Mouse (Mus musculus) heart, postnatal 0 days (tissue): ENCODE measurements around the gene Rab23. TPM values are rescaled to one million over a fixed set of nuclear protein-coding genes. Genes with fewer than 3 reads are reported as not detected.

Experiments used
- ATAC-seq: fragments of 200-750 bp; cut with Nextera tagmentation; 2 replicates; pipeline ENCODE4 v1.8.0; 2017; ENCODE audit warnings: low read depth, moderate number of reproducible peaks, moderate library complexity; ENCODE audit not compliant: insufficient read depth
- DNase-seq: peaks from one replicate; pipeline ENCODE4 v3.0.0-alpha.2; 2016; ENCODE audit warnings: low spot score
- H3K27ac ChIP-seq: fragments of 300-500 bp; sonication (generic); 2 replicates; pipeline ENCODE4 v1.5.1; 2014; ENCODE audit warnings: low read depth, mild to moderate bottlenecking
- H3K27me3 ChIP-seq: fragments of 300-500 bp; sonication (generic); 2 replicates; pipeline ENCODE4 v1.6.1; 2014; ENCODE audit warnings: low read length, mixed read lengths; ENCODE audit not compliant: control insufficient read depth, insufficient read depth
- H3K36me3 ChIP-seq: fragments of 300-500 bp; sonication (generic); replicated peaks from 2 replicates; pipeline ENCODE4 v1.6.1; 2014; ENCODE audit warnings: low read length, mixed read lengths; ENCODE audit not compliant: control insufficient read depth, insufficient read depth
- H3K4me1 ChIP-seq: fragments of 300-500 bp; sonication (generic); 2 replicates; pipeline ENCODE4 v1.6.1; 2014; ENCODE audit warnings: antibody characterized with exemption; ENCODE audit not compliant: control insufficient read depth, insufficient read depth
- H3K4me2 ChIP-seq: fragments of 300-500 bp; sonication (generic); 2 replicates; pipeline ENCODE4 v1.6.1; 2014; ENCODE audit warnings: low read depth, mild to moderate bottlenecking, low read length, moderate library complexity
- H3K4me3 ChIP-seq: fragments of 300-500 bp; sonication (generic); 2 replicates; pipeline ENCODE4 v1.5.1; 2014; ENCODE audit warnings: low read depth, low read length
- H3K9ac ChIP-seq: fragments of 300-500 bp; sonication (generic); replicated peaks from 2 replicates; pipeline ENCODE4 v1.6.1; 2014; ENCODE audit warnings: low read depth, low read length, mixed read lengths
- H3K9me3 ChIP-seq: fragments of 300-500 bp; sonication (generic); replicated peaks from 2 replicates; pipeline ENCODE4 v1.6.1; 2016; ENCODE audit warnings: low read length; ENCODE audit not compliant: control insufficient read depth
- CTCF ChIP-seq: IDR thresholded peaks from 2 replicates; pipeline ENCODE4 v1.5.1; 2016; ENCODE audit warnings: antibody characterized with exemption, control low read depth, low read depth
- EP300 ChIP-seq: IDR thresholded peaks from 2 replicates; pipeline ENCODE4 v1.6.1; 2016; ENCODE audit warnings: antibody characterized with exemption, low read depth
- WGBS: fragments of 180-500 bp; shearing (Covaris S2); extraction: QIAGEN DNeasy Blood & Tissue Kit; methylation state at CpG from one replicate; pipeline ENCODE4 v1.1.7; 2014; 5-methylcytosine and 5-hydroxymethylcytosine counted together
- polyA plus RNA-seq: library from polyadenylated mRNA; unstranded; fragments of >200 nt; fragmentation: Nextera tagmentation; extraction: Ambion mirVana; gene quantifications from 2 replicates; pipeline ENCODE4 v1.2.1, GENCODE M21; 2015
- total RNA-seq: library from RNA; depleted of rRNA; stranded (reverse); fragments of >200 nt; gene quantifications from 2 replicates; pipeline ENCODE4 v1.2.3, GENCODE M21; 2014; ENCODE audit warnings: low replicate concordance

The Rab23 gene
- total and polyA plus RNA-seq, 2 experiments from 2014 or later, result 1.0 to 9.0 TPM

GRCm38 (mm10) chr1:33673158-33673960 is 46.3 kb upstream of the Rab23 start:
- no peak overlapping the region for H3K9ac ChIP-seq
- no peak for TF ChIP-seq CTCF
- no peak for TF ChIP-seq EP300
- DNase-seq (peak; percentile 31), ATAC-seq (no peak)
- H3K4me1 ChIP-seq, result peaks cover 3% of the 10 kb centered on the region
- no peaks in the 10 kb centered on the region for H3K9me3 ChIP-seq
- no peaks in the 10 kb centered on the region for H3K27me3 ChIP-seq
- H3K36me3 ChIP-seq, result no peaks in the 10 kb centered on the region
- no peak overlapping the region for H3K4me3 ChIP-seq
- no peak overlapping the region for H3K27ac ChIP-seq
- WGBS, result 65% methylated on average over 17 of the region's 17 CpGs
- no peak overlapping the region for H3K4me2 ChIP-seq

- Histone ChIP-seq H3K27me3 (no peaks in the 10 kb centered on the region), H3K27ac (no peak overlapping the region), H3K4me3 (no peak overlapping the region), H3K4me2 (no peak overlapping the region), H3K4me1 (no peaks in the 10 kb centered on the region), H3K9me3 (no peaks in the 10 kb centered on the region), H3K36me3 (no peaks in the 10 kb centered on the region), H3K9ac (no peak overlapping the region)
- ATAC-seq, result no peak
- TF ChIP-seq CTCF (no peak), EP300 (no peak)
- DNase-seq, result no peak
- WGBS, result 44% methylated on average over 3 of the region's 4 CpGs
Measured at GRCm38 (mm10) chr1:33680435-33680834, 39.3 kb upstream of the Rab23 start.

GRCm38 (mm10) chr1:33680890-33681289 is 38.8 kb upstream of the Rab23 start:
- DNase-seq (no peak), ATAC-seq (no peak)
- H3K9me3 ChIP-seq, result no peaks in the 10 kb centered on the region
- H3K27me3 ChIP-seq, result no peaks in the 10 kb centered on the region
- H3K9ac ChIP-seq, result no peak overlapping the region
- H3K4me2 ChIP-seq, result no peak overlapping the region
- TF ChIP-seq CTCF (no peak), EP300 (no peak)
- no peaks in the 10 kb centered on the region for H3K36me3 ChIP-seq
- WGBS, result 81% methylated on average over 7 of the region's 7 CpGs
- no peak overlapping the region for H3K27ac ChIP-seq
- no peak overlapping the region for H3K4me3 ChIP-seq
- no peaks in the 10 kb centered on the region for H3K4me1 ChIP-seq

- Histone ChIP-seq H3K4me2 (no peak overlapping the region), H3K27me3 (no peaks in the 10 kb centered on the region), H3K36me3 (no peaks in the 10 kb centered on the region), H3K27ac (no peak overlapping the region), H3K9me3 (no peaks in the 10 kb centered on the region), H3K4me1 (no peaks in the 10 kb centered on the region), H3K9ac (no peak overlapping the region), H3K4me3 (no peak overlapping the region)
- DNase-seq (no peak), ATAC-seq (no peak)
- peak; percentile 55 for TF ChIP-seq CTCF
- TF ChIP-seq EP300, result no peak
- 57% methylated on average over 8 of the region's 8 CpGs for WGBS
Measured at GRCm38 (mm10) chr1:33684459-33684858, 35.2 kb upstream of the Rab23 start.

GRCm38 (mm10) chr1:33688810-33689209 is 30.9 kb upstream of the Rab23 start:
- Histone ChIP-seq H3K27ac (no peak overlapping the region; the same call in 1 of the 2 replicates), H3K4me1 (no peaks in the 10 kb centered on the region), H3K4me3 (no peak overlapping the region), H3K9me3 (no peaks in the 10 kb centered on the region), H3K4me2 (no peak overlapping the region), H3K27me3 (no peaks in the 10 kb centered on the region), H3K36me3 (no peaks in the 10 kb centered on the region), H3K9ac (no peak overlapping the region)
- no peak for ATAC-seq
- no peak for DNase-seq
- no peak for TF ChIP-seq EP300
- 47% methylated on average over 2 of the region's 2 CpGs for WGBS
